ENCODE assay signal across 15 mouse cellular contexts in the genomic region with DNA sequence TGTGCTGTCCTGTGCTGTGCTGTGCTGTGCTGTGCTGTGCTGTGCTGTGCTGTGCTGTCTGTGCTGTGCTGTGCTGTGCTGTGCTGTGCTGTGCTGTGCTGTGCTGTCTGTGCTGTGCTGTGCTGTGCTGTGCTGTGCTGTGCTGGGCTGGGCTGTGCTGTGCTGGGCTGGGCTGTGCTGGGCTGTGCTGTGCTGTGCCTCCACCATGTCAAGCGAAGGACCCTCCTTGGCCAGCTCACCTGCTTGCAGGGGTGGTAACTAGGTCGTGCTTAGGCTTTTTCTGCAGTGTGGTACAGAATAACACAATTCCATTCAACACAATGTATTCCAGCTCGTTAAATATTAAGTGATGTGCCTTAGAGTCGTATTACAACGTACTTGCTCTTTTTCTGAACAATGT. TPM values are rescaled to one million over a fixed set of nuclear protein-coding genes. Genes with fewer than 3 reads are reported as not detected.
"Had no signal": no experiment of that assay in that cellular context is flagged by ENCODE, and none has a peak within 500 bp of the region (broad histone marks: within the 10 kb centered on the region; RNA-seq: fewer than 3 reads in every experiment).

No protein-coding gene starts in this region.

RNA-seq across cellular contexts. Expression of gene Gm525, which starts 8.3 kb away (rescaled TPM):
- polyA plus RNA-seq: heart, embryonic 10.5 days; heart, embryonic 11.5 days; heart, embryonic 12.5 days; heart, embryonic 13.5 days; heart, embryonic 14.5 days; heart, postnatal 0 days; hindbrain, embryonic 10.5 days; hindbrain, embryonic 11.5 days; hindbrain, embryonic 13.5 days; hindbrain, embryonic 14.5 days; hindbrain, embryonic 15.5 days; hindbrain, embryonic 16.5 days; inflammation-experienced regulatory T-cells, adult 6 months; kidney, embryonic 14.5 days; kidney, embryonic 15.5 days had no signal
